Mouse (Mus musculus) brain, embryonic 14.5 days (tissue): ENCODE results near the gene Rtl8c.
"Not testable (repeated sequence)": the region's sequence is repeated elsewhere in the genome, so short reads cannot be mapped to it uniquely, and the experiment has no call there.

Source experiments
- CTCF ChIP-seq: fragments of 200-500 bp; IDR thresholded peaks from 2 replicates; pipeline ENCODE4 v1.5.1; 2012; ENCODE audit warnings: inconsistent platforms, mild to moderate bottlenecking, moderate library complexity, borderline replicate concordance; ENCODE audit not compliant: insufficient read depth, insufficient read length; ENCODE audit errors: extremely low read depth
- POLR2A ChIP-seq: fragments of 200-500 bp; IDR thresholded peaks from 2 replicates; pipeline ENCODE4 v1.6.1; 2012; ENCODE audit warnings: mild to moderate bottlenecking, inconsistent platforms, borderline replicate concordance; ENCODE audit not compliant: poor library complexity, insufficient read depth, insufficient read length, severe bottlenecking; ENCODE audit errors: extremely low read depth

DNA sequence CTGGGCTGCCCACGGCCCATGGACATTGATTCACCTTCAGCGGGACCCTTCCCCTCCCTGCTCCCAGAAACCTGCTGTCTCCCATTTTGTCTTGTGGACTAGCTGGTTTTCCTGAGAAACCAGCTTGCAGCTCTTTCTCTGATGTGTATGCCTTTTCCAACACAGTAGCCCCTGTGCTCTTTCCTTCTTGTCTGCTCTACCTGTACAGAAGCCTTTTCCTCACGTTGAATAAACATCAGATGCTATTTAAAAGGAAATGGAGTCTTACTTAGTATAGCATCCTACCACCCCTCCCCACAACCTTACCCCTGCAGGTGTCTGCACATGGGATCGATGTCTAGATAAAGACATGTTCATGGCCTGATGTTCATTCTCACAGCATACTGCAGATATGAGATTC, 1.0 kb downstream of the Rtl8c start, which contains the start of gene Gm14597:
- TF ChIP-seq CTCF, POLR2A: not testable (repeated sequence)
